Mouse (Mus musculus) liver, embryonic 18 days (tissue): ENCODE measurements around the gene Noct. TPM values are rescaled to one million over a fixed set of nuclear protein-coding genes. Genes with fewer than 3 reads are reported as not detected.

Experiments used
- polyA plus RNA-seq: library from polyadenylated mRNA; depleted of rRNA; stranded (reverse); fragments of >200 nt; gene quantifications from 2 replicates; pipeline ENCODE4 v1.2.3, GENCODE M21; 2012; rRNA removed

The Noct gene
- 10.8 TPM in 2 replicates for polyA plus RNA-seq

DNA sequence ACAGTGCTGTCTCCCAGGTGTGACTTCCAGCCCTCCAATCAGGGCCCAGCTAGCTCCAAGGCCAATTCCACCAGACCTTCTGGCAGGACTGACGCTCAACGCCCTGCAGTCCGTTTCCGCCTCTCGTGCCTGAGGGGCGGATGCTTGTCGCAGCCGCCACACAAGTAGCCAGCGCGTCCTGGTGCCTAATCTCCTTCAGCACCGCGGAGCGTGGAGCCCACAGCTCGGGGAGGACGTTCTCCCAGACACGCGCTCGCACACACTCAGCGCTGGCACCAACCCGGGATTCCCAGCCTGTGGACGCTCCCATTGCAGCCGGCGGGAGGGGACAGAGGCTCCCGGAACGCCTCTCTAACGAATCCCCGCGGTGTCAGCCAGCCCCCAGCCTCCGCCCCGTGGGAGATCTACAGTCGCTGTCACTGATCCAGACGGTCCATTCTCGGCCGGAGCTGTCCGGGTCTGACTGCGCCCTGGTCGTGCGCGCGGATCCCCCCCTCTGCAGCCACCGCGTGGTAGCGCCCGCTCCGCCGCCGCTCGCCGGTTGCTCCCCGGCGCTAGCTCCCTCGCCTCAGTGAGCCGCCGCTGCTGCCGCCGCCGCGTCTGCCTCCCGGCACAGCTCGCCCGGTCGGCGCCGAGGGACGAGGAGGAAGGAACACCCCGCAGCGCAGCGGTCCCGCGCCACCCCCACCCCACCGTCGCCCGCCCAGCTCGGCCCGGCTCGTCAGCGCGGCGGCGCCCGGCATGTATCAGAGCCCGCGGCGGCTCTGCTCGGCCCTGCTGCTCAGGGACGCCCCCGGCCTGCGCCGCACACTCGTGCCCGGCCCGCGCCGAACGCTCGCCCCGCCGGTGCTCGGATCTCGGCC, at the start of gene Noct:
Gene Noct, plus strand, starts transcription at position 85 of the 863 bp plus-strand sequence.

Other genes starting within 250 kb of the Noct start
- 16.7 and 17.6 TPM in 2 replicates for gene Elf2, start 116.2 kb downstream of the Noct start, polyA plus RNA-seq
- 0.99 and 1.1 TPM in 2 replicates for gene Mgarp, start 172.3 kb downstream of the Noct start, polyA plus RNA-seq
- gene Ndufc1, start 184.5 kb downstream of the Noct start, polyA plus RNA-seq, result 195 and 201 TPM in 2 replicates
- gene Naa15, start 190.7 kb downstream of the Noct start, polyA plus RNA-seq, result 7.7 and 8.4 TPM in 2 replicates